Mouse (Mus musculus) MEL (cell line): ENCODE results near the gene Pafah2.

ENCODE experiments used
- CTCF ChIP-seq, 3 experiments: IDR thresholded peaks in 2 of 3; conservative IDR thresholded peaks in 1 of 3; 2 replicates each; pipeline ENCODE4 v1.5.1; 2011 to 2012; ENCODE audit warnings: low read length in 3 of 3, low read depth in 2 of 3, mild to moderate bottlenecking in 2 of 3, improper control_type of control experiment in 1 of 3, inconsistent platforms in 1 of 3, mixed read lengths in 1 of 3, moderate library complexity in 1 of 3; ENCODE audit not compliant: control insufficient read depth in 1 of 3, insufficient read depth in 1 of 3, poor library complexity in 1 of 3, severe bottlenecking in 1 of 3
- EP300 ChIP-seq, 2 experiments: IDR thresholded peaks; 2 replicates each; pipeline ENCODE4 v1.6.1; 2011; ENCODE audit warnings: improper control_type of control experiment in 2 of 2, low read length in 2 of 2, low read depth in 1 of 2, mild to moderate bottlenecking in 1 of 2
- HCFC1 ChIP-seq: IDR thresholded peaks from 2 replicates; pipeline ENCODE4 v1.6.1; 2012; ENCODE audit warnings: low read depth, mild to moderate bottlenecking, inconsistent platforms, low read length, improper control_type of control experiment, moderate library complexity
- MEF2A ChIP-seq: IDR thresholded peaks from 2 replicates; pipeline ENCODE4 v1.6.1; 2014; ENCODE audit warnings: low read depth, mild to moderate bottlenecking, inconsistent platforms, low read length, improper control_type of control experiment; ENCODE audit not compliant: poor library complexity, insufficient replicate concordance, severe bottlenecking; ENCODE audit errors: extremely low read depth
- MXI1 ChIP-seq: IDR thresholded peaks from 2 replicates; pipeline ENCODE4 v1.6.1; 2011; ENCODE audit warnings: mild to moderate bottlenecking, low read depth, low read length, improper control_type of control experiment
- POLR2A ChIP-seq, 2 experiments: IDR thresholded peaks; 2 replicates each; pipeline ENCODE4 v1.6.1; 2011 to 2012; ENCODE audit warnings: low read length in 2 of 2, mild to moderate bottlenecking in 2 of 2, control low read depth in 1 of 2, improper control_type of control experiment in 1 of 2, low read depth in 1 of 2, moderate library complexity in 1 of 2; ENCODE audit not compliant: control insufficient read depth in 1 of 2, insufficient read depth in 1 of 2, poor library complexity in 1 of 2
- RAD21 ChIP-seq: IDR thresholded peaks from 2 replicates; pipeline ENCODE4 v1.6.1; 2011; ENCODE audit warnings: mild to moderate bottlenecking, low read depth, low read length, improper control_type of control experiment
- RCOR1 ChIP-seq: IDR thresholded peaks from 2 replicates; pipeline ENCODE4 v1.6.1; 2012; ENCODE audit warnings: low read depth, mild to moderate bottlenecking, inconsistent platforms, low read length, improper control_type of control experiment
- SMC3 ChIP-seq: IDR thresholded peaks from 2 replicates; pipeline ENCODE4 v1.6.1; 2011; ENCODE audit warnings: low read depth, low read length, improper control_type of control experiment
- TAL1 ChIP-seq: IDR thresholded peaks from 2 replicates; pipeline ENCODE4 v1.6.1; 2012; ENCODE audit warnings: mild to moderate bottlenecking, inconsistent platforms, low read length, moderate library complexity, mixed read lengths

- no peak for TF ChIP-seq SMC3
- TF ChIP-seq POLR2A (IDR thresholded peaks at IDR 0.05; ENCODE audit: control insufficient read depth in 1 of 2, insufficient read depth in 1 of 2, low read depth in 1 of 2, low read length in 2 of 2, poor library complexity in 1 of 2), result no peak
- no peak for TF ChIP-seq TAL1
- no peak for TF ChIP-seq RAD21
- TF ChIP-seq EP300 (IDR thresholded peaks at IDR 0.05; ENCODE audit: low read depth in 1 of 2, low read length in 2 of 2), result no peak
- TF ChIP-seq HCFC1, result no peak
- no peak for TF ChIP-seq RCOR1
- no peak for TF ChIP-seq CTCF (IDR thresholded peaks at IDR 0.05 in 2 of 3, conservative IDR thresholded peaks at IDR 0.05 in 1 of 3; ENCODE audit: control insufficient read depth in 1 of 3, insufficient read depth in 1 of 3, low read depth in 2 of 3, low read length in 3 of 3, poor library complexity in 1 of 3, severe bottlenecking in 1 of 3)
- TF ChIP-seq MXI1, result no peak
- no peak for TF ChIP-seq MEF2A
Measured at GRCm38 (mm10) chr4:134458856-134459255, 62.7 kb downstream of the Pafah2 start.
